Mouse (Mus musculus): ENCODE data around the gene Hist1h2ah.

Gene Hist1h2ah

GRCm38 (mm10) chr13:22035267-22036148, at the start of gene Hist1h2ah, which contains the start of gene Hist1h2bk:
Hist1h2ah (minus strand) TSS chr13:22035568.
Hist1h2bk (plus strand) TSS chr13:22035870.
- WGBS = 0% methylated on average over 30 of the region's 69 CpGs

- WGBS = 87% methylated on average over 1 of the region's 1 CpGs
Measured at GRCm38 (mm10) chr13:22084140-22084539, 48.8 kb upstream of the Hist1h2ah start, which contains the start of gene Vmn1r188. Vmn1r188 (plus strand) TSS chr13:22084440.

GRCm38 (mm10) chr13:22063468-22063867, 28.1 kb upstream of the Hist1h2ah start:
- 84% methylated on average over 1 of the region's 1 CpGs for WGBS

GRCm38 (mm10) chr13:22061422-22061821, 26.1 kb upstream of the Hist1h2ah start:
- 86% methylated on average over 1 of the region's 1 CpGs for WGBS

GRCm38 (mm10) chr13:22053754-22054153, 18.4 kb upstream of the Hist1h2ah start:
- 97% methylated on average over 1 of the region's 1 CpGs for WGBS

- 12% methylated on average over 5 of the region's 5 CpGs for WGBS
Measured at GRCm38 (mm10) chr13:22051523-22051859, 16.1 kb upstream of the Hist1h2ah start.

GRCm38 (mm10) chr13:22050591-22051522, 15.5 kb upstream of the Hist1h2ah start:
- WGBS = under 1% methylated on average over 52 of the region's 52 CpGs

GRCm38 (mm10) chr13:22049737-22050440, 14.5 kb upstream of the Hist1h2ah start:
- 2% methylated on average over 14 of the region's 14 CpGs for WGBS

GRCm38 (mm10) chr13:22049041-22049440, 13.7 kb upstream of the Hist1h2ah start:
- 83% methylated on average over 2 of the region's 2 CpGs for WGBS

GRCm38 (mm10) chr13:22045311-22045710, 9.9 kb upstream of the Hist1h2ah start:
- WGBS = 69% methylated on average over 2 of the region's 2 CpGs

- 77% methylated on average over 6 of the region's 6 CpGs for WGBS
Measured at GRCm38 (mm10) chr13:22044432-22045155, 9.2 kb upstream of the Hist1h2ah start.

GRCm38 (mm10) chr13:22043503-22044431, 8.4 kb upstream of the Hist1h2ah start:
- WGBS = under 1% methylated on average over 12 of the region's 14 CpGs

GRCm38 (mm10) chr13:22042568-22043502, 7.5 kb upstream of the Hist1h2ah start, which contains the start of the genes Hist1h2ag and Hist1h2bj:
Hist1h2ag (minus strand) TSS chr13:22042944.
Hist1h2bj (plus strand) TSS chr13:22043214.
- under 1% methylated on average over 48 of the region's 80 CpGs for WGBS

GRCm38 (mm10) chr13:22041651-22042567, 6.5 kb upstream of the Hist1h2ah start:
- WGBS = 3% methylated on average over 13 of the region's 13 CpGs

GRCm38 (mm10) chr13:22041142-22041536, 5.8 kb upstream of the Hist1h2ah start, which contains the start of gene Hist1h4i:
Hist1h4i (minus strand) TSS chr13:22041362.
- WGBS = under 1% methylated on average over 27 of the region's 27 CpGs

- WGBS = 2% methylated on average over 24 of the region's 24 CpGs
Measured at GRCm38 (mm10) chr13:22040464-22041141, 5.2 kb upstream of the Hist1h2ah start.

Data from cerebral cortex, adult 2 months (tissue).